Mouse (Mus musculus): ENCODE measurements around the gene Mta3.

GRCm38 (mm10) chr17:83847815-83848214 lies 141.9 kb downstream of the Mta3 start, which contains the start of gene Haao:
- TF ChIP-seq CTCF (IDR thresholded peaks at IDR 0.05; ENCODE audit: low read depth) = no peak
- no peak for TF ChIP-seq EP300 (optimal IDR thresholded peaks at IDR 0.05)

Data from stomach, postnatal 0 days (tissue).